Comparison of ENCODE assay signal across 16 mouse cellular contexts in the genomic region with DNA sequence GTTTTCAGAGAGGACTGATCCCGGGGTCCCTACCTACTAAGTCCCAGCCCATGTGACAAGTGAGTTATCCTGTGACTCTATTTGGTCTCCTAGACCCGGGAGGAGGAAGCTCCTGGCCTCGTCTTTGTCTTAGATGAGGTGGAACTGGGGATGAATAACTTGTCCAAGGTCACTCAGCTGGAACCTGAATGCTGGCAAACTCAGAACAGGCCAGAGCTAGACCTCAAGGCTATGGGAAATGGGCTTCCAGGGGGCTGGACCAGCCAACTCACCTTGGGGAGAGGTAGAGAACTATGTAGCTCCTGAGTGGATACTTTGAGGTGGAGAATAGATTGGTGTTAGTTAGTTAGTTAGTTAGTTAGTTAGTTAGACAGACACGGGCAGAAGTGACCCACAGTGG. TPM values are rescaled to one million over a fixed set of nuclear protein-coding genes. Genes with fewer than 3 reads are reported as not detected.
DNase-seq lines count a peak whose midpoint lies in the region; ATAC-seq and TF ChIP-seq lines count a peak whose summit lies in the region.
"Had no signal": no experiment of that assay in that cellular context is flagged by ENCODE, and none has a peak within 500 bp of the region (broad histone marks: within the 10 kb centered on the region; RNA-seq: fewer than 3 reads in every experiment).

No protein-coding gene starts in this region.

- POLR2A ChIA-PET in Patski (lab: Charles Lee): interaction anchor here (0.7 to 2.5 kb wide), 7 partner anchors 8 to 105 kb away, joined by 3 to 6 read pairs (median 3); no protein-coding TSS in a partner anchor

- no peaks in the 10 kb centered on the region for H3K36me3 ChIP-seq in heart, embryonic 10.5 days
- H3K36me3 ChIP-seq in kidney, embryonic 15.5 days: no peaks in the 10 kb centered on the region
- H3K36me3 ChIP-seq: embryonic facial prominence, embryonic 12.5 days; intestine, embryonic 15.5 days; midbrain, embryonic 13.5 days had no signal

- peak; percentile 64 for DNase-seq in heart, embryonic 10.5 days (ENCODE audit: low spot score)
- no peak for DNase-seq in heart, adult 18-20 months
- peak; percentile 57 for DNase-seq in kidney, adult 9 months
- no peak for DNase-seq in Patski (ENCODE audit: low read depth, low spot score)
- DNase-seq in MN1 (ENCODE audit: low spot score): no peak
- no peak for DNase-seq in lung, postnatal 14 days
- DNase-seq: cerebellum, postnatal 25 days; right cerebral cortex, postnatal 14 days; thymus, postnatal 36 days had no signal

- H3K9me3 ChIP-seq in heart, embryonic 10.5 days: no peaks in the 10 kb centered on the region
- no peaks in the 10 kb centered on the region for H3K9me3 ChIP-seq in kidney, embryonic 15.5 days (replicated peaks)
- H3K9me3 ChIP-seq: embryonic facial prominence, embryonic 12.5 days; intestine, embryonic 15.5 days; midbrain, embryonic 13.5 days had no signal

- CTCF ChIA-PET in Patski (lab: Charles Lee): interaction anchor here (0.7 to 2.5 kb wide), 7 partner anchors 9 to 176 kb away, joined by 3 to 11 read pairs (median 3); no protein-coding TSS in a partner anchor

- 57% methylated on average over 4 of the region's 4 CpGs for WGBS in heart, embryonic 10.5 days
- 61% methylated on average over 4 of the region's 4 CpGs for WGBS in kidney, embryonic 15.5 days

- H3K27me3 ChIP-seq in heart, embryonic 10.5 days (ENCODE audit: insufficient read depth, poor library complexity, severe bottlenecking): peaks cover 81% of the 10 kb centered on the region
- H3K27me3 ChIP-seq in kidney, embryonic 15.5 days: peaks cover 71% of the 10 kb centered on the region
- no peaks in the 10 kb centered on the region for H3K27me3 ChIP-seq in Patski

- H3K27ac ChIP-seq in heart, embryonic 10.5 days: no peak overlapping the region
- H3K27ac ChIP-seq in kidney, embryonic 15.5 days: no peak overlapping the region
- no peak overlapping the region for H3K27ac ChIP-seq in cortical plate, adult 2 months (ENCODE audit: insufficient read depth, low read length)
- H3K27ac ChIP-seq: embryonic facial prominence, embryonic 12.5 days; intestine, embryonic 15.5 days; macrophage; midbrain, embryonic 13.5 days had no signal

- no peak overlapping the region for H3K9ac ChIP-seq in kidney, embryonic 15.5 days
- H3K9ac ChIP-seq: embryonic facial prominence, embryonic 12.5 days; intestine, embryonic 15.5 days; midbrain, embryonic 13.5 days had no signal

- no peak for TF ChIP-seq POLR2A in cortical plate, adult 2 months (IDR thresholded peaks at IDR 0.05; ENCODE audit: extremely low read depth, insufficient read depth, low read length)

- H3K4me2 ChIP-seq in kidney, embryonic 15.5 days: no peak overlapping the region
- H3K4me2 ChIP-seq: embryonic facial prominence, embryonic 12.5 days; midbrain, embryonic 13.5 days had no signal

- peaks cover 30% of the 10 kb centered on the region for H3K4me1 ChIP-seq in heart, embryonic 10.5 days
- H3K4me1 ChIP-seq in kidney, embryonic 15.5 days: peaks cover 31% of the 10 kb centered on the region
- no peaks in the 10 kb centered on the region for H3K4me1 ChIP-seq in cortical plate, adult 2 months (ENCODE audit: control insufficient read depth, insufficient read depth, low read length)

- TF ChIP-seq CTCF in Patski (IDR thresholded peaks at IDR 0.05): no peak
- TF ChIP-seq CTCF in cortical plate, adult 2 months (IDR thresholded peaks at IDR 0.05; ENCODE audit: extremely low read depth, insufficient read depth, low read length): no peak

- H3K4me3 ChIP-seq in heart, embryonic 10.5 days: no peak overlapping the region
- no peak overlapping the region for H3K4me3 ChIP-seq in kidney, embryonic 15.5 days (replicated peaks)
- H3K4me3 ChIP-seq in cortical plate, adult 2 months (ENCODE audit: insufficient read depth, low read length): peak overlapping the region; percentile 67
- H3K4me3 ChIP-seq: embryonic facial prominence, embryonic 12.5 days; intestine, embryonic 15.5 days; midbrain, embryonic 13.5 days had no signal

- no peak for ATAC-seq in kidney, embryonic 15.5 days (replicated peaks; ENCODE audit: low FRiP score)
- ATAC-seq in Patski: peak; percentile 10
- ATAC-seq: forebrain, embryonic 16.5 days; intestine, embryonic 15.5 days; midbrain, embryonic 13.5 days had no signal

- in situ Hi-C loops in Patski (cut with MboI; ENCODE audit: low pct_unique_long_range_greater_than_20kb): loop anchor here (5.0 kb wide), 1 partner anchor 39 kb away; no protein-coding TSS in a partner anchor

RNA-seq across cellular contexts. Expression of a gene that starts 2.1 kb away (rescaled TPM):
- polyA plus RNA-seq in heart, embryonic 10.5 days (2016; fragmentation: Nextera tagmentation; extraction: Ambion mirVana): 7.7 and 20.0 TPM in 2 replicates
- 100 to 1,000 TPM; 109 to 122 TPM for total RNA-seq in heart, adult 18-20 months (2021)
- polyA plus RNA-seq in kidney, embryonic 15.5 days (2015; fragmentation: Nextera tagmentation; extraction: Ambion mirVana): 13.4 and 14.3 TPM in 2 replicates
- 170 TPM for polyA plus RNA-seq in Patski (2021)
- polyA plus RNA-seq in cortical plate, adult 2 months (2012; rRNA removed): 159 and 171 TPM in 2 replicates

Comparison
In these comparisons a context has a peak if more than half of its experiments do, and no peak if none do; other contexts are left out.
1. DNase-seq: peak in heart, embryonic 10.5 days (single experiment) and kidney, adult 9 months (single experiment); none in heart, adult 18-20 months (0 of 2), Patski (single experiment), MN1 (single experiment) and lung, postnatal 14 days (single experiment).